Mouse (Mus musculus) spleen, adult 2 months (tissue): ENCODE results near the gene Pcdh9.

Experiments used
- CTCF ChIP-seq: fragments of 200-500 bp; IDR thresholded peaks from 2 replicates; pipeline ENCODE4 v1.5.1; 2011; ENCODE audit warnings: mild to moderate bottlenecking, inconsistent platforms; ENCODE audit not compliant: insufficient read depth, insufficient read length, insufficient replicate concordance; ENCODE audit errors: extremely low read depth
- POLR2A ChIP-seq: fragments of 200-500 bp; IDR thresholded peaks from 2 replicates; pipeline ENCODE4 v1.6.1; 2011; ENCODE audit warnings: low read depth, low read length, inconsistent platforms

- TF ChIP-seq CTCF (no peak), POLR2A (no peak)
Observed at GRCm38 (mm10) chr14:93506107-93506506, 384.4 kb downstream of the Pcdh9 start.
